Mouse (Mus musculus) liver, adult (tissue): ENCODE measurements around the gene 4930579G24Rik.

Experiments
- GATA4 ChIP-seq: IDR thresholded peaks from 2 replicates; pipeline ENCODE4 v1.6.1; 2014; ENCODE audit warnings: mild to moderate bottlenecking, low read length; ENCODE audit not compliant: insufficient replicate concordance

Gene 4930579G24Rik

DNA sequence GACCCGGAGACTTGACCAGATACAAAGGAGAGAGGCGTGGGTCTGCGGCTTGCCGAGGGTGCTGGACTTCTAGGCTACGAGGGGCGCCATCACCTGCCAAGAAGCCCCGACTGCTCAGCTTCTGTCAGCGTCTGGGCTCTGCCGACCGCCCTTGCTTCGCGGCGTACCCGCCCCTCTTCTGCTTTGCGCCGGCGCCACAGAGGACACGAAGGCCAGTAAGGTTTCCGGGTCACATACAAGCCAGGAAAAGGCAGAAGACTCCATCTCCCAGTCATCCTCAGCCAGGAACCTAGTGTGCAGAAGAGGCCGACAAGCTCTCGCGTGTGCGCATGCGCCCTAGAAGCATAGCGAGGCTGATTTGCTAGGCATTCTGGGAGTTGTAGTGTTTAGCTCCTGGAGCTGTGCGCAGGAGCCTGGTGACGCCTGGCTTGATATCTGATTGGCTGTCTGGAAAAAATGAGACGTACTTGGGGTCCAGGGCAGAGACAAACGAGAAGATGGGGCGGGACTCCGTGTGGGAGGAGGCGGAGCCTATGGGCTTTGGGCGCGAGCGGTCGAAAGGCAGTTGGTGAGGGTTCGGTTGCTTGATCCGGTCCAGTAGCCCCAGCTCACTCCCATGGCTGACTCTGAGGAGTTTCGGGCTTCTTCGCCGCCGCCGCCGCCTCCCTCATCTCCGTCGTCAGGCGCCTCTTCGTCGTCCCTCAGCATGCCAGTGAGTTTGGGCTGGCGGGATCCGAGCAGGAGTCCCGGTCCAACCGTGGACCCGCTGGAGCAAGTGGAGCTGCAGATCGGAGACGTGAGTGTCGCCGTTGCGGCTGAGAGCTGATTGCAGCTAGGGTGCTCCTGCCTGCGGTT lies at the start of gene 4930579G24Rik:
TSS of gene 4930579G24Rik (plus strand) at position 519 of the 855 bp plus-strand sequence.
- no peak for TF ChIP-seq GATA4

GRCm38 (mm10) chr3:79579891-79580575 lies 48.8 kb upstream of the 4930579G24Rik start:
- no peak for TF ChIP-seq GATA4

DNA sequence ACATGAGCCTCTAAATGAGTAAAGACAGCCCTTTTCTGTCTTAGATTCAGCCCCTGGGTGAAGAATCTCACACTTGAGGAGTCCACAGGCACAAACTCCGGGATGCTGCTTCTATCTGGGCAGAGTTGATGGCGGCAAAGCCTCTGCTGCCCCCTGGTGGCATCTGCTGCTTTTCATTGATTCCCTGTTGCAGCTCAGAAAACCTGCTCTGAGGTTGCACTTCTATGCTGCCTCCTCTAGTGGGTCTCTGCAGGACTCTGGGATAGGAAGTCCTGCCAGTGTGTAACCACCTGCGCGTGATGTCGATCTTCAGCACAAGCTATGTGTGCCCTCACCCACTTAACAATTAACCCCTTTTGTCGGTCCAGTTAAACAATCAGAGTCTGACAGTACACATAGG lies 42.1 kb upstream of the 4930579G24Rik start:
- TF ChIP-seq GATA4, result no peak

DNA sequence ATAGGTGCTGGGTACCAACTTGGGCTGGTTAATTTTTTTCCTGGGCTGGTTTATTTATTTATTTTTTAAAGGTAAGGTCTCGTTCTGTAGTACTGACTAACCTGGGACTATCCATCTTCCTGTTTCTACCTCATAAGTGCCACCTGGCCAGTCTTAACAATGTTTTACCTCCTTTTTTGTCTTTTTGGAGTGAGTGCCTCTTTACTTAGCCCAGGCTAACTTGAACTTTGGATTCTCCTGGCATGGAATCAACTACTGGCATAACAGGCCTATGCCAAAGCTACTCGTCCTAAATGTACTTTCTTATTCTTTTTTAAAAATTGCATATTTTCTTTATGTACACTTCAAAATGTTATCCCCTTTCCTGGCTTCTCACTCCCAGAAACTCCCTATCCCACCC lies 39.2 kb upstream of the 4930579G24Rik start:
- no peak for TF ChIP-seq GATA4

DNA sequence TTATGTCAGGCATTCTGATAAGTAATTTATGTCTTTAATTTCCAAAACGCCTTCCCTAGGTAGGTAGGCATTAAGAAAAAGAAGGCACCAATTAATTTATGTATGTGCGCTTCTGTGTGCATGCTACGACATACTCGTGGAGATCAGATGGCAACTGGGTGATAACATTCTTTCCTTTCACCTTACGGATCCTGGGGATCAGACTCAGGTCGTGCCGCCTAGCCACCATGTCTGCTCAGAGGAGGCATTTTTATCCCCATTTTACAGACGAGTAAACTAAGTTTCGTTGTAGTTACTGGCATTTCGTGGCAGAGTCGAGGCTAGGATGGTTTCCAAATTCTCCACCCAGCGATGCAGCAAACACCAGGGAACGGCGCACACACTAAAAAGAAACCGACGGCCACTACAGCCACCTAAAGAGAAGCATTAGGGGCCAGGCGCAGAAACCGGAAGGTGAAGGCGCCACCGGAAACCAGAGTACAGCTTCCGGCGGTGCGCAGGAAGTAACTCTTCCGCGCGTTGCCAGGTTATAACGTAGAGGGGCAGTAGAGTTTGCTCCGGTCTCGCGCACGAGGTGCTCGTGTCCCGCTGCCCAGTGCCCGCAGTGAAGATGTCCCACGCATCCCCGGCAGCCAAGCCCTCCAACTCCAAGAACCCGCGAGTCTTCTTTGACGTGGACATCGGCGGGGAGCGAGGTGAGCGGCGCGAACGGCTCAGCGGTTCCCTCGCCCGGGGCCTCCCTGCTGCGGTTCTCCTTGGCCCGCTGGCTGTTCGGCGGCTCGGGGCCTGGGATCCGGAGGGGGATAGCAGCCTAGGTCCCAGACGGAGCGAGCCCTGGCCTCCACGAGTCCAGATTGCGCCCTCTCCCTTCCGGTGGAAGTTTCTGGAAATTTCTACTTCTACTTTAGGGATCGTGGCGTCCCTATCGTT lies 37.8 kb upstream of the 4930579G24Rik start, which contains the start of gene Ppid:
TSS of gene Ppid (plus strand) at position 480 of the 930 bp plus-strand sequence.
- peak; percentile 32; the same call in 1 of the 2 replicates for TF ChIP-seq GATA4

DNA sequence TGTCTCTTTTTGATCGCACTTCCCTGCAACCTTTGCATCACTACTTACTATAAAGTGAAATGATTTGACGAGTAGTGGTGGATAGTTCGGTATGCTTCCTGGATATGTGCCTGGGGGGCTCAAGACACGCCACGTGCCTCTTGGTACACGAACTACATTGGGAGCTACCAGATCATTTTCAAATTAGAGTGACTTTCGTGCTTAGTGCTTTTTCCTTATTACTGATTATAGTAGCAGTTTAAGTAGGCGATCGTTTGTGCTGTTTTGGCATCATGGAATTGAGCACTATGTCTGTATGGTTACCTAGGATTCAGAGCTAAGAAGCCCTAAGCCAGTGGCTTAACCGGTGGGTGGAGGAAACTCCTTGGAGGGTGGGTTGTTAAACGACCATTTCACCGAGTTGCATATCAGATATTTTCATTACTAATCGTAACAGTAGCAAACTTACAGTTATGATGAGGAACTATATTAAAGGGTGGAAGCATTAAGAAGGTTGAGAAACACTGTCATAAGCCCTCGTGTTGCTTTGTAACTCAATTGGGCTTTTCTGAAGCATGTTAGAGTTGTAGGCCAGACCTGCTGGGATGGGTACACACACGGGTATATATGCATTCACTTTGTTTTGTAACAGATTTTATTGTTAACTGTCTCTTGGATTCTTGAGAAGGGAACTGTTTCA lies 36.9 kb upstream of the 4930579G24Rik start:
- no peak for TF ChIP-seq GATA4

GRCm38 (mm10) chr3:79595468-79595867 lies 33.4 kb upstream of the 4930579G24Rik start:
- TF ChIP-seq GATA4, result no peak

- TF ChIP-seq GATA4, result no peak
Observed at GRCm38 (mm10) chr3:79609886-79610285, 19.0 kb upstream of the 4930579G24Rik start.

DNA sequence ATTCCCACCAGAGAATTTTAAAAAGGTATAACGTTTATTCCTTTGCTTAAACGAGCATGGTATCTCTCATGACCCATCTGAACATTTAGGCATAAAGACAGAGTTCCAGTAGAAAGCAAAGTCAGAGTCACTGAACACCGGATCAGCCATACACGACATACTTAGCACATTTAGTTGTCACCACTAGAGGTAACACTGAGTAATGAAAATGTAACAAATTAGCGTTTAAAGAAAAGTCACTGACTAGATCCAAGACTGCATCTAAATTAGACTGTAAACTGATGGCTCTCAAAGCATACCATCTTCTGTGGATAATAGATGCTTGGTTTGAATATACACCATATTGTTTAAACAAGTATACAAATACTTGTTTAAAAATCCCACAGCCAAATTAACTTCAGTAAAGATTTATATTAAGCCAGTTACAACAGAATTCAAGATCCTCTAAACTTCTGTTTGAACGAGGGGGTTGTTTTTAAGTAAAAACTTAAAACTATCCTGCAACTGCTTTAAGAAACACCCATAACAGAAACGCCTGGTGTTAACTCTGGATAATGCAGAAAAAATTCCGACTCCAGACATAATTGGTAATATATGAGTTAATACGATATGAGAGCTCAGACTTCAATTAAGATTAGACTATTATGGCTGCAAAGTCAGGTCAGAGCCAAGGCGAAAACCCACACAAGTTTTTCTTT lies 1.2 kb upstream of the 4930579G24Rik start:
- TF ChIP-seq GATA4, result no peak

DNA sequence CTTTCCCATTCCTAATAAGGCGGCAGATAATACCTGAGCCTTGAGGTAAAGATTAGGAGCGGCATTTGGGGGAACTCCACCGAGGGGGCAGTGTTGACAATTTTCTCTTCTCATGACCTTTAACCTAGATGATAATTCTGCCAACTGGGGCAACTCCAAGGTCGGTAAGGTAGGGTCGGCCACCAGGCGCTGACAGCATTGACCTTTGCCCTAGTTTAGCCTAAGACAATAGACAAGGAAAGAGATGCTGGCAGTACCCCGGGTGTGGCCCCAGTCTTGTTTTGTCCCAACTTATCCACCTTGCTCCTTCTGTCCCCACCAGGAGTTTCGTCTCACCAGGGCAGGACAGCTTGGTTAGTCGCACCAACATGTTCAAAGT lies 708 bp upstream of the 4930579G24Rik start:
- no peak for TF ChIP-seq GATA4

GRCm38 (mm10) chr3:79629416-79629730 lies 494 bp downstream of the 4930579G24Rik start, which contains the start of gene Etfdh:
Gene Etfdh, minus strand, starts transcription at chr3:79629500.
- no peak for TF ChIP-seq GATA4

- no peak for TF ChIP-seq GATA4
Observed at GRCm38 (mm10) chr3:79652129-79652528, 23.2 kb downstream of the 4930579G24Rik start.

GRCm38 (mm10) chr3:79656682-79657081 lies 27.8 kb downstream of the 4930579G24Rik start:
- no peak for TF ChIP-seq GATA4

GRCm38 (mm10) chr3:79664787-79665408 lies 36.0 kb downstream of the 4930579G24Rik start:
- TF ChIP-seq GATA4, result no peak
